Mouse (Mus musculus) stomach, postnatal 0 days (tissue): ENCODE measurements at regions not wholly inside any gene's neighbourhood (a gene's known extent, or its start where the extent isn't known, plus 50 kb on each side); places are given as distances from the start of the nearest gene placed in this dataset.

ENCODE experiments used
- CTCF ChIP-seq: IDR thresholded peaks from 2 replicates; pipeline ENCODE4 v1.5.1; 2016; ENCODE audit warnings: antibody characterized with exemption, low read depth, mild to moderate bottlenecking, moderate library complexity
- EP300 ChIP-seq: optimal IDR thresholded peaks from 2 replicates; pipeline ENCODE3; 2016; ENCODE audit warnings: antibody characterized with exemption

DNA sequence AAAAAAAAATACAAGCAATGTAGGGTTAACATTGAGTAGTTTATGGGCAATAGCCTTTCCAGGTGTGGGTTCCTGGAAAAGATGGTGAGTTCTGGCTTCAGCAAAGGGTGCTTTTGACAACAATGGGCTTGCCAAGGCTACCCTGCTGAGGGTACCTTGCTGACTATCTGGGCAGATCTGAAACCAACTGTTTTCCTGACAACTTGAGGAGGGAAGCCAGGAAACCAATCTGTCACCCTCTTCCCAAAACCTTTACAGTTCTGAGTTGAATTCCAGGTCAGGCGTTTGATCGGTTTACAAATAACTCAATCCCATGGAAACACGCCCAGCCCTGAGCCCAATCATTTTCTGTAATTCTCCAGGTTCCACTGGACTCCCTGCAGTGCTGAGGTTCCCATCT, 336.6 kb downstream of the Prdm2 start:
- TF ChIP-seq CTCF, result no peak
- TF ChIP-seq EP300, result no peak
